Mouse (Mus musculus) midbrain, embryonic 16.5 days (tissue): ENCODE measurements around the gene Tspan8. TPM values are rescaled to one million over a fixed set of nuclear protein-coding genes. Genes with fewer than 3 reads are reported as not detected.

ENCODE experiments used
- ATAC-seq: fragments of 200-750 bp; cut with Nextera tagmentation; 2 replicates; pipeline ENCODE4 v1.8.0; 2017; ENCODE audit warnings: moderate TSS enrichment
- H3K27ac ChIP-seq: fragments of 300-500 bp; sonication (generic); 2 replicates; pipeline ENCODE4 v1.5.1; 2014; ENCODE audit warnings: mild to moderate bottlenecking, low read length, mixed read lengths
- H3K27me3 ChIP-seq: fragments of 300-500 bp; sonication (generic); 2 replicates; pipeline ENCODE4 v1.6.1; 2014; ENCODE audit warnings: low read depth, low read length, mixed read lengths; ENCODE audit not compliant: control insufficient read depth, insufficient read depth
- H3K36me3 ChIP-seq: fragments of 300-500 bp; sonication (generic); 2 replicates; pipeline ENCODE4 v1.6.1; 2014; ENCODE audit warnings: mild to moderate bottlenecking, low read length, moderate library complexity, mixed read lengths; ENCODE audit not compliant: control insufficient read depth, insufficient read depth
- H3K4me1 ChIP-seq: fragments of 300-500 bp; sonication (generic); 2 replicates; pipeline ENCODE4 v1.6.1; 2014; ENCODE audit warnings: mild to moderate bottlenecking, low read length, mixed read lengths; ENCODE audit not compliant: control insufficient read depth, insufficient read depth
- H3K4me2 ChIP-seq: fragments of 300-500 bp; sonication (generic); 2 replicates; pipeline ENCODE4 v1.6.1; 2014; ENCODE audit warnings: mild to moderate bottlenecking, low read length, mixed read lengths
- H3K4me3 ChIP-seq: fragments of 300-500 bp; sonication (generic); 2 replicates; pipeline ENCODE4 v1.5.1; 2014; ENCODE audit warnings: low read depth, mild to moderate bottlenecking, low read length, moderate library complexity, mixed read lengths
- H3K9ac ChIP-seq: fragments of 300-500 bp; sonication (generic); 2 replicates; pipeline ENCODE4 v1.6.1; 2014; ENCODE audit warnings: low read depth, low read length, mixed read lengths
- H3K9me3 ChIP-seq: fragments of 300-500 bp; sonication (generic); replicated peaks from 2 replicates; pipeline ENCODE4 v1.6.1; 2014; ENCODE audit warnings: mild to moderate bottlenecking, low read length, mixed read lengths; ENCODE audit not compliant: control insufficient read depth, poor library complexity, severe bottlenecking
- WGBS: fragments of 180-500 bp; shearing (Covaris S2); extraction: QIAGEN DNeasy Blood & Tissue Kit; methylation state at CpG from one replicate; pipeline ENCODE4 v1.1.7; 2014; 5-methylcytosine and 5-hydroxymethylcytosine counted together
- polyA plus RNA-seq: library from polyadenylated mRNA; unstranded; fragments of >200 nt; fragmentation: Nextera tagmentation; extraction: Ambion mirVana; gene quantifications from 2 replicates; pipeline ENCODE4 v1.2.1, GENCODE M21; 2015

Tspan8 gene
- polyA plus RNA-seq, 1 experiment from 2014 or later = 1.0 TPM

- ATAC-seq = no peak
- 91% methylated on average over 5 of the region's 5 CpGs for WGBS
These were observed 66.1 kb downstream of the Tspan8 start for GRCm38 (mm10) chr10:115882757-115883156.

DNA sequence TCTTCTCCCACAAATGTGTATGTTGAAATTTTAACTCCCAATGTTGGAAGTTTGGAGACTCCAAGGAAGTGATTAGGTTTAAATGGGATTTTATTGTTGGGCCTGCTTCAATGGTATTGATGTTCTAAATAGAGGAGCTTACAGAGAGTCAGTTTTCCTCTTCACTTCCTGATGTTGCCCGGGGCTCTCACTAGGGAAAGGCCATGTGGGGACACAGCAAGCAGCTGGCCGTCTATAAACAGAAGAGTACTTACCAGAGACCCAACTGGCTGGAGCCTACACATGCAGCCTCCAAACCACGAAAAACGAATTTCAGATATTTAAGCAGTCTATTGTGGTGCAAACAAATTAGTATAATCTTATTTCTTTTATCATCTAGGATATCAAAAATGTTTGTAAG is 75.3 kb downstream of the Tspan8 start:
- H3K4me3 ChIP-seq = no peak overlapping the region
- H3K4me1 ChIP-seq = no peaks in the 10 kb centered on the region
- H3K9me3 ChIP-seq = no peaks in the 10 kb centered on the region
- no peaks in the 10 kb centered on the region for H3K36me3 ChIP-seq
- ATAC-seq = no peak
- H3K27ac ChIP-seq = no peak overlapping the region
- 80% methylated on average over 4 of the region's 4 CpGs for WGBS
- H3K27me3 ChIP-seq = no peaks in the 10 kb centered on the region
- no peak overlapping the region for H3K4me2 ChIP-seq
- no peak overlapping the region for H3K9ac ChIP-seq

More at GRCm38 (mm10) chr10:115882757-115883156, 66.1 kb downstream of the Tspan8 start:
- Histone ChIP-seq H3K4me2 (no peak overlapping the region), H3K36me3 (no peaks in the 10 kb centered on the region), H3K4me1 (no peaks in the 10 kb centered on the region), H3K27me3 (no peaks in the 10 kb centered on the region), H3K27ac (no peak overlapping the region), H3K4me3 (no peak overlapping the region), H3K9me3 (no peaks in the 10 kb centered on the region), H3K9ac (no peak overlapping the region)

GRCm38 (mm10) chr10:115892973-115893372 is 76.3 kb downstream of the Tspan8 start:
- 78% methylated on average over 6 of the region's 6 CpGs for WGBS
- Histone ChIP-seq H3K4me2 (no peak overlapping the region), H3K27me3 (no peaks in the 10 kb centered on the region), H3K36me3 (no peaks in the 10 kb centered on the region), H3K9ac (no peak overlapping the region), H3K4me3 (no peak overlapping the region), H3K27ac (no peak overlapping the region), H3K9me3 (no peaks in the 10 kb centered on the region), H3K4me1 (no peaks in the 10 kb centered on the region)
- no peak for ATAC-seq

DNA sequence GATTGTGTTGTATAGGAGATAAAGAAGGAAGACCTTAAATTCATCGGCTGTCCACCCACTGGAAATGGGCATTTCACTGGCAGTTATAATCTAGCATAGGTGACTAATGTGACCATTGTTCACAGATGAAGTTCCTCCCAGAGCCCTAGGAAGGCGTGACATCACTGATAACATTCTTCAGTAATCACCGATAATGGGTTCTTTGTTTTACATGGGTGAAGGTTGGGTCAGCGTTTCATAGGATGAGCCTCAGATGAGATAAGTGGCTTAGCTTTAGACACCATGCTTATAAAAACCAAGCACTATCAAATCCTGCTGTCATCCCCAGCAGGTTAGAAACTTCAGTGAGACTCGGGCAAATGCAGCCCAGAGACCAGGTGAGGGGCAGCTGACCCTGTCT is 77.4 kb downstream of the Tspan8 start:
- Histone ChIP-seq H3K27ac (no peak overlapping the region), H3K4me3 (no peak overlapping the region), H3K36me3 (no peaks in the 10 kb centered on the region), H3K4me2 (no peak overlapping the region), H3K9ac (no peak overlapping the region), H3K9me3 (no peaks in the 10 kb centered on the region), H3K27me3 (no peaks in the 10 kb centered on the region), H3K4me1 (no peaks in the 10 kb centered on the region)
- ATAC-seq = no peak
- 76% methylated on average over 5 of the region's 5 CpGs for WGBS

- ATAC-seq = no peak
- H3K9me3 ChIP-seq = no peaks in the 10 kb centered on the region
- H3K4me3 ChIP-seq = no peak overlapping the region
- H3K27me3 ChIP-seq = no peaks in the 10 kb centered on the region
- H3K36me3 ChIP-seq = no peaks in the 10 kb centered on the region
- H3K4me1 ChIP-seq = no peaks in the 10 kb centered on the region
- H3K27ac ChIP-seq = no peak overlapping the region
- no peak overlapping the region for H3K9ac ChIP-seq
- H3K4me2 ChIP-seq = no peak overlapping the region
These were observed 80.1 kb downstream of the Tspan8 start for GRCm38 (mm10) chr10:115896764-115897163.

DNA sequence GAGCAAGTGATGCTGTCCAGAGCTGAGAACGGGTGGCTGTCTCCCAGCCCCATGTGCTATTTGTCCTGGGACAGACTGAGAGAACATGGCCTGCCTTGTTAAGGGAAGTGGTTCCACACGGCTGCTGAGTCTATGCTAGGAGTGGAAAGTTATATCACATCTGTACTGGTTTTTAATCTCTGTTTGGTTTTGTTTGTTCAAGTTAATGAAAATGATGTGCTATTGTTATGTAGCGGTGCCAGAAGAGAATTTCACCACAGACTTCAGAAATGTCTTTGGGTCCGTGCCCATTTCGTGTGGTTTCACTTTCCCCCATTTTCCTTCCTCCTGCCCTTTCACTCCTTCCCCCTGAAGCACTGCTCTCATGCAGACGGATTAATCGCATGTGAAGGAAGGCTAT is 80.6 kb downstream of the Tspan8 start:
- no peak for ATAC-seq
- Histone ChIP-seq H3K9me3 (no peaks in the 10 kb centered on the region), H3K27ac (no peak overlapping the region), H3K4me2 (no peak overlapping the region), H3K9ac (no peak overlapping the region), H3K4me1 (no peaks in the 10 kb centered on the region), H3K36me3 (no peaks in the 10 kb centered on the region), H3K27me3 (no peaks in the 10 kb centered on the region), H3K4me3 (no peak overlapping the region)
- whole genome bisulfite sequencing = 87% methylated on average over 7 of the region's 7 CpGs

Other genes with a start within 250 kb of the Tspan8 start
- gene A930009A15Rik, start 246.8 kb upstream of the Tspan8 start, polyA plus RNA-seq = 0.21 and 0.43 TPM in 2 replicates
- 1.3 and 1.4 TPM in 2 replicates for gene Lgr5, start 229.1 kb upstream of the Tspan8 start, polyA plus RNA-seq
- 21.1 and 24.4 TPM in 2 replicates for gene Ptprr, start 201.4 kb downstream of the Tspan8 start, polyA plus RNA-seq